ENCODE assay signal across 24 mouse cellular contexts in genomic region chr17:28242296-28242695, GRCm38 (mm10). TPM values are rescaled to one million over a fixed set of nuclear protein-coding genes. Genes with fewer than 3 reads are reported as not detected.
DNase-seq lines count a peak whose midpoint lies in the region; ATAC-seq and TF ChIP-seq lines count a peak whose summit lies in the region.
"Had no signal": no experiment of that assay in that cellular context is flagged by ENCODE, and none has a peak within 500 bp of the region (broad histone marks: within the 10 kb centered on the region; RNA-seq: fewer than 3 reads in every experiment).

No protein-coding gene starts in this region.

- no peak overlapping the region for H3K9ac ChIP-seq in lung, postnatal 0 days (replicated peaks; ENCODE audit: low read depth)
- no peak overlapping the region for H3K9ac ChIP-seq in liver, embryonic 12.5 days
- H3K9ac ChIP-seq: embryonic facial prominence, embryonic 12.5 days; forebrain, postnatal 0 days; hindbrain, embryonic 15.5 days; midbrain, embryonic 15.5 days; neural tube, embryonic 13.5 days had no signal

- peak; percentile 31 to 60 for DNase-seq in adrenal gland, postnatal 36 days
- no peak for DNase-seq in adrenal gland, adult 18-20 months (ENCODE audit: low spot score in 2 of 2)
- peak; percentile 55 for DNase-seq in kidney, postnatal 14 days
- no peak for DNase-seq in kidney, postnatal 4 days
- peak; percentile 85 for DNase-seq in lung, postnatal 0 days (ENCODE audit: low spot score)
- no peak for DNase-seq in frontal cortex, postnatal 10 days (ENCODE audit: low spot score in 2 of 2)
- DNase-seq: adrenal gland, postnatal 14 days; cerebellum, adult 11 months; cerebellum, postnatal 10 days; forebrain, postnatal 0 days; kidney, adult 9 months; layer of hippocampus, adult 9-11 months; liver; retina, postnatal 1 day; right cerebral cortex, postnatal 25 days; spleen, adult 18-20 months had no signal

- peaks cover 11% of the 10 kb centered on the region; the same call in 1 of the 2 replicates for H3K36me3 ChIP-seq in lung, postnatal 0 days (ENCODE audit: insufficient read depth, low read length)
- H3K36me3 ChIP-seq in liver, embryonic 12.5 days, result peaks cover 68% of the 10 kb centered on the region
- H3K36me3 ChIP-seq: hindbrain, embryonic 15.5 days; midbrain, embryonic 15.5 days had no signal

- H3K4me2 ChIP-seq in lung, postnatal 0 days (replicated peaks; ENCODE audit: low read depth, low read length), result no peak overlapping the region
- H3K4me2 ChIP-seq in liver, embryonic 12.5 days, result no peak overlapping the region
- H3K4me2 ChIP-seq: embryonic facial prominence, embryonic 12.5 days; hindbrain, embryonic 15.5 days; midbrain, embryonic 15.5 days; neural tube, embryonic 13.5 days had no signal

- TF ChIP-seq EP300 in lung, postnatal 0 days (IDR thresholded peaks at IDR 0.05), result 0 out of 2 replicates have a peak, but pooled peaks have one; percentile 33

- H3K4me3 ChIP-seq in lung, postnatal 0 days (ENCODE audit: low read depth, low read length), result no peak overlapping the region
- H3K4me3 ChIP-seq in liver, embryonic 12.5 days, result no peak overlapping the region
- H3K4me3 ChIP-seq: embryonic facial prominence, embryonic 12.5 days; heart, embryonic 10.5 days; hindbrain, embryonic 15.5 days; left cerebral cortex, adult 2 months; megakaryocyte, embryonic 14.5 days; midbrain, embryonic 15.5 days; neural tube, embryonic 13.5 days had no signal

- no peaks in the 10 kb centered on the region for H3K9me3 ChIP-seq in lung, postnatal 0 days (ENCODE audit: low read length)
- no peaks in the 10 kb centered on the region for H3K9me3 ChIP-seq in liver, embryonic 12.5 days (replicated peaks)
- H3K9me3 ChIP-seq: embryonic facial prominence, embryonic 12.5 days; heart, embryonic 10.5 days; hindbrain, embryonic 15.5 days; megakaryocyte, embryonic 14.5 days; midbrain, embryonic 15.5 days; neural tube, embryonic 13.5 days had no signal

- WGBS in lung, postnatal 0 days, result 42% methylated on average over 6 of the region's 6 CpGs
- 92% methylated on average over 6 of the region's 6 CpGs for WGBS in liver, embryonic 12.5 days (ENCODE audit: insufficient replicate concordance)

- no peaks in the 10 kb centered on the region for H3K4me1 ChIP-seq in lung, postnatal 0 days (ENCODE audit: insufficient read depth, low read depth, low read length)
- peaks cover 70% of the 10 kb centered on the region for H3K4me1 ChIP-seq in liver, embryonic 12.5 days

- peak; percentile 82 for ATAC-seq in lung, postnatal 0 days
- no peak for ATAC-seq in liver, embryonic 12.5 days
- ATAC-seq: forebrain, postnatal 0 days; midbrain, embryonic 15.5 days had no signal

- H3K27ac ChIP-seq in lung, postnatal 0 days (ENCODE audit: low read length), result peak overlapping the region; percentile 38; the same call in 1 of the 2 replicates
- no peak overlapping the region for H3K27ac ChIP-seq in liver, embryonic 12.5 days
- H3K27ac ChIP-seq: embryonic facial prominence, embryonic 12.5 days; heart, embryonic 10.5 days; hindbrain, embryonic 15.5 days; left cerebral cortex, adult 2 months; midbrain, embryonic 15.5 days; neural tube, embryonic 13.5 days had no signal

- no peak for TF ChIP-seq CTCF in lung, postnatal 0 days (IDR thresholded peaks at IDR 0.05)

- H3K27me3 ChIP-seq in lung, postnatal 0 days (replicated peaks; ENCODE audit: insufficient read depth, low read length), result no peaks in the 10 kb centered on the region
- no peaks in the 10 kb centered on the region for H3K27me3 ChIP-seq in liver, embryonic 12.5 days (replicated peaks)
- H3K27me3 ChIP-seq: embryonic facial prominence, embryonic 12.5 days; hindbrain, embryonic 15.5 days; megakaryocyte, embryonic 14.5 days; midbrain, embryonic 15.5 days; neural tube, embryonic 13.5 days had no signal

RNA-seq across cellular contexts. Expression of gene Ppard, which starts 9.8 kb away (rescaled TPM):
- 10 to 100 TPM; 40.1 to 66.6 TPM for total RNA-seq in adrenal gland, postnatal 36 days (2021)
- 10 to 100 TPM; 70.6 to 70.7 TPM for total RNA-seq in adrenal gland, adult 18-20 months (2021)
- polyA plus RNA-seq in lung, postnatal 0 days (2015; fragmentation: Nextera tagmentation; extraction: Ambion mirVana), result 2.4 and 3.0 TPM in 2 replicates
- polyA plus RNA-seq in liver, embryonic 12.5 days (2016; fragmentation: Nextera tagmentation; extraction: Ambion mirVana), result 2.0 and 2.1 TPM in 2 replicates

RNA-seq across cellular contexts. Expression of gene Def6, which starts 34.7 kb away (rescaled TPM):
- total RNA-seq in adrenal gland, postnatal 36 days (2021), result 1 to 10 TPM; 1.4 to 1.5 TPM
- 1 to 10 TPM; 1.2 to 1.3 TPM for total RNA-seq in adrenal gland, adult 18-20 months (2021)
- polyA plus RNA-seq in lung, postnatal 0 days (2015; fragmentation: Nextera tagmentation; extraction: Ambion mirVana), result 5.8 and 6.2 TPM in 2 replicates
- 21.6 and 25.2 TPM in 2 replicates for polyA plus RNA-seq in liver, embryonic 12.5 days (2016; fragmentation: Nextera tagmentation; extraction: Ambion mirVana)

Comparison
In these comparisons a context has a peak if more than half of its experiments do, and no peak if none do; other contexts are left out.
1. DNase-seq: peak in adrenal gland, postnatal 36 days (2 of 2), kidney, postnatal 14 days (single experiment) and lung, postnatal 0 days (single experiment); none in adrenal gland, adult 18-20 months (0 of 2), kidney, postnatal 4 days (0 of 2) and frontal cortex, postnatal 10 days (0 of 2).